Mouse (Mus musculus) hindbrain, embryonic 15.5 days (tissue): ENCODE results near the gene Gm4836. TPM values are rescaled to one million over a fixed set of nuclear protein-coding genes. Genes with fewer than 3 reads are reported as not detected.
"Not testable (repeated sequence)": the region's sequence is repeated elsewhere in the genome, so short reads cannot be mapped to it uniquely, and the experiment has no call there.

ENCODE experiments used
- ATAC-seq: fragments of 200-750 bp; cut with Nextera tagmentation; 2 replicates; pipeline ENCODE4 v1.8.0; 2017; ENCODE audit warnings: low read depth, moderate number of reproducible peaks, moderate TSS enrichment; ENCODE audit not compliant: low FRiP score
- H3K27ac ChIP-seq: fragments of 300-500 bp; sonication (generic); replicated peaks from 2 replicates; pipeline ENCODE4 v1.5.1; 2015; ENCODE audit warnings: mild to moderate bottlenecking, inconsistent platforms
- H3K27me3 ChIP-seq: fragments of 300-500 bp; sonication (generic); 2 replicates; pipeline ENCODE4 v1.6.1; 2015; ENCODE audit warnings: control low read depth, inconsistent platforms
- H3K36me3 ChIP-seq: fragments of 300-500 bp; sonication (generic); 2 replicates; pipeline ENCODE4 v1.6.1; 2015; ENCODE audit warnings: control low read depth, inconsistent platforms
- H3K4me1 ChIP-seq: fragments of 300-500 bp; sonication (generic); replicated peaks from 2 replicates; pipeline ENCODE4 v1.6.1; 2015; ENCODE audit warnings: control low read depth, inconsistent platforms
- H3K4me2 ChIP-seq: fragments of 300-500 bp; sonication (generic); 2 replicates; pipeline ENCODE4 v1.6.1; 2015; ENCODE audit warnings: moderate library complexity, mild to moderate bottlenecking, inconsistent platforms
- H3K4me3 ChIP-seq: fragments of 300-500 bp; sonication (generic); 2 replicates; pipeline ENCODE4 v1.5.1; 2015; ENCODE audit warnings: mild to moderate bottlenecking, inconsistent platforms
- H3K9ac ChIP-seq: fragments of 300-500 bp; sonication (generic); 2 replicates; pipeline ENCODE4 v1.6.1; 2015; ENCODE audit warnings: inconsistent platforms
- H3K9me3 ChIP-seq: fragments of 300-500 bp; sonication (generic); 2 replicates; pipeline ENCODE4 v1.6.1; 2016; ENCODE audit warnings: control low read depth, inconsistent platforms
- WGBS: fragments of 180-500 bp; shearing (Covaris S2); methylation state at CpG from one replicate; pipeline ENCODE4 v1.1.7; 2015; 5-methylcytosine and 5-hydroxymethylcytosine counted together
- polyA plus RNA-seq: library from polyadenylated mRNA; unstranded; fragments of >200 nt; fragmentation: Nextera tagmentation; extraction: Ambion mirVana; gene quantifications from 2 replicates; pipeline ENCODE4 v1.2.1, GENCODE M21; 2015

The Gm4836 gene
- polyA plus RNA-seq, result not detected in 2 replicates

DNA sequence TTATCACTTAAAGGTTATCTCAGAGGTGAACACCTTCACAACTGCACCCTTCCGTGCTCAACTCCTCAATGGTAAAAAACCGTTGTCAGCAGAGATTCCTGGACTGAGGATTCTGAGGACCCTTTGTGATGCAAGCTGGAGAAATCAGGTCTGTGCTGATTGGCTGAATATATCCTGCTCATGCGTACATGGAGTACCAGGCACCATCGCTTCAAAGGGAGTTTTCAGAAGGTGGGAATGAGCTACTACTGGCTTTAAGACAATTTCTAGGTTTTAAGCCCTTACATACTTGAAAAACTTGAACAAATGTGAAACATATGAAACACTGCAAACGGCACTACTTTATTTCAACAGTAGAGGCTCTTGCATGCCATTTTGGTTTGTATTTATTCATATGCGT lies at the start of gene Gm4836:
Gene Gm4836 (minus strand): TSS at position 101 of the 400 bp plus-strand sequence.
- H3K4me1 ChIP-seq, H3K9ac ChIP-seq, H3K4me3 ChIP-seq, H3K9me3 ChIP-seq, H3K27me3 ChIP-seq, H3K4me2 ChIP-seq, H3K36me3 ChIP-seq, ATAC-seq, H3K27ac ChIP-seq: not testable (repeated sequence)
- WGBS, result no CpG with 5 or more reads among the region's 6 CpGs
